Mouse (Mus musculus) liver, adult (tissue): ENCODE measurements around the gene Foxl1.
A peak's percentile ranks its signal among the peaks of the same experiment; 100 is the strongest.

ENCODE experiments used
- GATA4 ChIP-seq: IDR thresholded peaks from 2 replicates; pipeline ENCODE4 v1.6.1; 2014; ENCODE audit warnings: mild to moderate bottlenecking, low read length; ENCODE audit not compliant: insufficient replicate concordance

The Foxl1 gene

GRCm38 (mm10) chr8:121088281-121088680, 39.5 kb upstream of the Foxl1 start:
- TF ChIP-seq GATA4: no peak

- TF ChIP-seq GATA4: no peak
Observed at GRCm38 (mm10) chr8:121088871-121089630, 38.7 kb upstream of the Foxl1 start.

- TF ChIP-seq GATA4: no peak
Observed at GRCm38 (mm10) chr8:121089631-121090380, 37.9 kb upstream of the Foxl1 start.

- TF ChIP-seq GATA4: no peak
Observed at GRCm38 (mm10) chr8:121090716-121091115, 37.0 kb upstream of the Foxl1 start.

- no peak for TF ChIP-seq GATA4
Observed at GRCm38 (mm10) chr8:121092141-121092540, 35.6 kb upstream of the Foxl1 start.

GRCm38 (mm10) chr8:121092627-121093026, 35.1 kb upstream of the Foxl1 start:
- no peak for TF ChIP-seq GATA4

- TF ChIP-seq GATA4: no peak
Observed at GRCm38 (mm10) chr8:121093496-121093895, 34.2 kb upstream of the Foxl1 start.

- no peak for TF ChIP-seq GATA4
Observed at GRCm38 (mm10) chr8:121104049-121104818, 23.5 kb upstream of the Foxl1 start.

- peak; percentile 13; the same call in 1 of the 2 replicates for TF ChIP-seq GATA4
Observed at GRCm38 (mm10) chr8:121107668-121108656, 19.8 kb upstream of the Foxl1 start, which contains the start of gene Mthfsd. Mthfsd (minus strand) TSS chr8:121108392.

- no peak for TF ChIP-seq GATA4
Observed at GRCm38 (mm10) chr8:121108657-121109056, 19.1 kb upstream of the Foxl1 start.

- TF ChIP-seq GATA4: no peak
Observed at GRCm38 (mm10) chr8:121111145-121111907, 16.4 kb upstream of the Foxl1 start.

GRCm38 (mm10) chr8:121113261-121113660, 14.5 kb upstream of the Foxl1 start:
- TF ChIP-seq GATA4: no peak

- no peak for TF ChIP-seq GATA4
Observed at GRCm38 (mm10) chr8:121115136-121115535, 12.6 kb upstream of the Foxl1 start.

- no peak for TF ChIP-seq GATA4
Observed at GRCm38 (mm10) chr8:121115948-121116347, 11.8 kb upstream of the Foxl1 start, which contains the start of gene Foxc2. Foxc2 (plus strand) TSS chr8:121116171.
